Mouse (Mus musculus) bone marrow macrophage, adult 2 months (primary cell): Measurements from ENCODE around the gene Prdm12. TPM values are rescaled to one million over a fixed set of nuclear protein-coding genes. Genes with fewer than 3 reads are reported as not detected.

ENCODE experiments used
- H3K27ac ChIP-seq: 2 replicates; pipeline ENCODE4 v1.5.1; 2012; ENCODE audit warnings: low read depth, low read length; ENCODE audit not compliant: insufficient read depth
- H3K4me1 ChIP-seq: 2 replicates; pipeline ENCODE4 v1.6.1; 2012; ENCODE audit warnings: low read length; ENCODE audit not compliant: control insufficient read depth, insufficient read depth
- H3K4me3 ChIP-seq: 2 replicates; pipeline ENCODE4 v1.5.1; 2012; ENCODE audit warnings: mild to moderate bottlenecking, low read length, moderate library complexity; ENCODE audit not compliant: insufficient read depth
- CTCF ChIP-seq: IDR thresholded peaks from 2 replicates; pipeline ENCODE4 v1.5.1; 2012; ENCODE audit warnings: low read depth, mild to moderate bottlenecking, low read length, moderate library complexity
- POLR2A ChIP-seq: IDR thresholded peaks from 2 replicates; pipeline ENCODE4 v1.6.1; 2012; ENCODE audit warnings: mild to moderate bottlenecking, low read depth, low read length, borderline replicate concordance
- polyA plus RNA-seq: library from polyadenylated mRNA; stranded (reverse); fragments of >200 nt; gene quantifications from 2 replicates; pipeline ENCODE4 v1.2.4, GENCODE M21; 2012; ENCODE audit not compliant: missing spikeins, insufficient read depth, insufficient read length

Prdm12 gene
- polyA plus RNA-seq, 1 experiment: not detected

GRCm38 (mm10) chr2:31641508-31641830 is 1.6 kb downstream of the Prdm12 start:
- Histone ChIP-seq H3K4me1 (no peaks in the 10 kb centered on the region), H3K27ac (no peak overlapping the region), H3K4me3 (no peak overlapping the region)
- no peak for TF ChIP-seq POLR2A
- no peak for TF ChIP-seq CTCF

- no peak overlapping the region for H3K4me3 ChIP-seq
- no peak overlapping the region for H3K27ac ChIP-seq
- H3K4me1 ChIP-seq: no peaks in the 10 kb centered on the region
- TF ChIP-seq CTCF (no peak), POLR2A (no peak)
These were observed 2.1 kb downstream of the Prdm12 start for GRCm38 (mm10) chr2:31641929-31642328.

- H3K4me3 ChIP-seq: peak overlapping the region; percentile 56
- no peaks in the 10 kb centered on the region for H3K4me1 ChIP-seq
- no peak for TF ChIP-seq POLR2A
- no peak for TF ChIP-seq CTCF
- H3K27ac ChIP-seq: no peak overlapping the region
These were observed 14.4 kb downstream of the Prdm12 start for GRCm38 (mm10) chr2:31653971-31654853.

DNA sequence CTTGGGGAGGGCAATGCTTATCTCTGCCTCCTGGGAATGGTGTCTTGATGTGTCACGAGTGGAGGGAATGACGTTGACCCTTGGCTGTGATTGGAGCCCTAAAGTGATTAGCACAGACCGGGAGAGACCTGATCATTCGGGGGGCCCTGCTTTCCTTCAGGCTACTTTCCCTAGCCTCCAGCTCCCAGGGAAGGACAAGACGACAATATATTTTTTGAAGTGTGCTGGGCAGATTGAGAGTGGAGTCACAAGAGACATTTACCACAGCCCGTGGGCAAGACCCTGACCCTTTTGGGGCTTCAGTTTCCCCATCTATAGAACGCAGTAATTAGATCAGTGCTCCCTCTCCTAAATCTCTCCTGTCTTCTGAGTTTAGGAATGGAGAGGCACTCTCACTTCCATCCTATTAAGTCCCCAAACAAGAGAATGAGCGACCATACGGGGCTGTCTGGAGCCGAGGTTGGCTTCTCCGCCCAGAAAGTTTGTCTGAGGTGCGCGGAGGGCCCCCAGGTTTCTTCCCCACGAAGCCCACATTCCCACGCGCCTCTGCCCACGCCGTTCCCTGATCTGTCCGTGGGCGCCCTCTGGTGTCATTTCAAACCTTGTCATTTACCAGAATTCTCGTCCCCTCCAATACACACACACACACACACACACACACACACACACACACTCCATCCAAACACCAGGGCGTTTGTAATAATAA is 15.2 kb downstream of the Prdm12 start:
- TF ChIP-seq CTCF: peak; percentile 76
- no peak for TF ChIP-seq POLR2A
- H3K27ac ChIP-seq: no peak overlapping the region
- no peak overlapping the region for H3K4me3 ChIP-seq
- H3K4me1 ChIP-seq: no peaks in the 10 kb centered on the region

DNA sequence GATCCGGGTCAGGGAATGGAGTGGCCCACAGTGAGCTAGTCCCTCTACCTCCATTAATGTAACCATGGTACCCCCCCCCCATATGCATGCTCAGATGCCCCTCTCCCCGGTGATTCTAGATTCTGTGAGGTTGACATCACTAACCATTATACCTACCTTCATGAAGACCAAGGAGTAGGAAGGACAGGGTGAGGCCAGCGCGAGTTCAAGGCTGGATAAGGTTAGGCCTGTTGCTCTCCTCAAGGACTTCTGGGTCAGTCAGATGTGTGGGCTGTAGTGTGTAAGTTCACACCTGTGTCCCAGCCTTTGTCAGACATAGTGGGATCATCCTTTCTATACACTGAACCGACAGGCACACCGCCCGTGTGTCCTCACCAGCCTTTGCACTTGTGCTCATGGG is 16.5 kb downstream of the Prdm12 start:
- TF ChIP-seq POLR2A (no peak), CTCF (no peak)
- no peaks in the 10 kb centered on the region for H3K4me1 ChIP-seq

DNA sequence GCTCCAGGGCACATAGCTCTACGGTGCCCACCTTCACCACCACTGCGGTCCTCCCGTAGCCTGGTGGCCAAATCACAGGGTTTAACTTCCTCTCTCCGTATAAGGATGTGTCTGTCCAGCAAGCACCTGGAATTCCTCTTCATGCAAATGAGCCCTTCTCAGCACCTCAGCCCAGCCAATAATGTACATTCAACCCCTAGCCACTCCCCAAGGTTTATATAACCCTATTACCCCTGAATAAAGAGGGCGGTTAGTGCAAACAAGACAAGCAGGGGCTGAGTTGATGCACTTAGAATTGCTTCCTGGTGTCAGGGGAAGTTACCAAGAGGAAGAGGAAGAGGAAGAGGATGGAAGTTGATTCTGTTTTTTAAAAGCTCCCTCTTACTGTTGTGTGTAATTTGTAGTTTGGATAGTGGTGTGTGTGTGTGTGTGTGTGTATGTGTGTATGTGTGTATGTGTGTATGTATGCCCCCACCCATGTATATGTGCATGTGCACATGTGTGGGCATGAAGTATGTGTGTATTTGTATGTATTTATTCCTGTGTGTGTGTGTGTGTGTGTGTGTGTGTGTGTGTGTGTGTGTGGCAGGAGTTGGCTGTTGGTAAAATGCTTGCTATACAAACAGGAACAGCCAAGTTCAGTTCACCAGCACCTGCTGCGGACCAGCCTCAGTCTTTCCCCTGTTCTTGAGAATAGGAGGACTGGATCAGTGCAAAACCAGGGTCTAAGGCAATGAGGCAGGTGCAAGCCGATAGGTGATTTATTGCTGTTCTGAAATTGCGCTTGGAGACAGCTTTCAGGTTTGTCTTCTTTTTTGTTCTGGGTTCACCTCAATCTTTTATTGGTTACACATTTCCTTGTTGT is 23.3 kb downstream of the Prdm12 start:
- Histone ChIP-seq H3K27ac (no peak overlapping the region), H3K4me1 (peaks cover 7% of the 10 kb centered on the region; the same call in 1 of the 2 replicates), H3K4me3 (no peak overlapping the region)
- TF ChIP-seq POLR2A: no peak
- TF ChIP-seq CTCF: no peak

More for the DNA sequence above, 16.5 kb downstream of the Prdm12 start:
- H3K27ac ChIP-seq: no peak overlapping the region
- no peak overlapping the region for H3K4me3 ChIP-seq

DNA sequence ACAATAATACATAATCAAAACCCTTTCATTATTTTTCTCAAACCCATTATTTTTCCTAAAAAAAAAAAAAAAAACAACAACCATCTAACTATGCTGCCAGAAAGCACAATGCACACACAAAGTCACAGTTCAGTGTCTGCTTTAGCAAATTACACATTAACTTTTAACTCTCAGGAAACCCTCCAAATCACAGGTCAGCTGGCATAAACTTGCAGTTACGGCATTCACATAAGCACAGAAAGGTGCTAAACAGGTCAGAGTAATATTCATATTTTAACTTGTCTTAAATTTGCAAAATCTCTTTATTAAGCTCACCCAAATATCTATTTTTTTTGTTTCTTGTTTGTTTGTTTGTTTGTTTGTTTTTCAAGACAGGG is 24.0 kb downstream of the Prdm12 start:
- no peak for TF ChIP-seq CTCF
- TF ChIP-seq POLR2A: no peak
- no peak overlapping the region for H3K27ac ChIP-seq
- no peak overlapping the region for H3K4me3 ChIP-seq
- peaks cover 7% of the 10 kb centered on the region; the same call in 1 of the 2 replicates for H3K4me1 ChIP-seq

DNA sequence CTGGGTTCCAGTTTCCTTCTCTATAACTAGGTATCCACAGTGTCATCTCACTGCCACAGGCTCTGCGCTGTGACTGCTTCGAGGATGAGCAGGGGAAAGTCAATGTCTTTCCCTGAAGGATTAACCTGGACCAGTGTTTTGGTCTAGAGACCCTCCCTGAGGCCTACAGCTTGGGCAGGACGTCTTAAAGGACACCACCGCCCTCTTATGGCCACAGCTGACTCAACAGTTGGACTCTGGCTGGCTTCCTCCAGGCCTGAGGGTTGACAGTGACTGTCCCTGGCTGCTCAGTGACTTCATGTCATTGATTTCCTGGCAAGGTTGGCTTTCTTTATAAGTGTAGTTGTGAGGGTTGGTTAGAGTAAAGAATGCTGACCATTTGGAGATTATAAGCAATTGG is 27.5 kb downstream of the Prdm12 start:
- Histone ChIP-seq H3K27ac (no peak overlapping the region), H3K4me3 (no peak overlapping the region), H3K4me1 (peaks cover 11% of the 10 kb centered on the region)
- TF ChIP-seq CTCF (peak; percentile 26; the same call in 1 of the 2 replicates), POLR2A (no peak)

DNA sequence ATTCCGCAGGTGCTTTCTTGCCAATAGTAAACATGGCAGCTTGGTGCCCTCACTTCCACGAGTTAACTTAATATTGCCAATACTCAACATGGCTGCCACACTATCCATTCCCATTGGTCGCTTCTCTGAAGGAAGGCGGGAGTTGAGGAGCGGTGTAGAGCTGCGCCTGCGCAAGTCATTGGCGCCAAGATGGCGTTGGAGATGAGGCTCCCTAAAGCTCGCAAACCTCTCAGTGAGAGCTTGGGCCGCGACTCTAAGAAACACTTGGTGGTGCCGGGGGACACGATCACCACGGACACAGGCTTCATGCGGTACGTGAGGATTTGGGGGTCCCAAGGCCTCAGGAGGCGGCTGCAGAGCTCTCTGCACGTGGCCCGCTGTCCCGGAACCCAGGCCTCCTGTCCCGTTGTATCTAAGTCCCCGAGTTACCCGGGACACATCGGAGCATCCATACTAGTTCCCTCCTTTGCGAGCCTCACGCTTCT is 30.8 kb downstream of the Prdm12 start, which contains the start of gene Exosc2:
TSS of gene Exosc2 (plus strand) at position 165 of the 485 bp plus-strand sequence.
- no peak for TF ChIP-seq CTCF
- TF ChIP-seq POLR2A: no peak
- H3K4me1 ChIP-seq: peaks cover 9% of the 10 kb centered on the region
- H3K4me3 ChIP-seq: peak within 1 kb of the TSS; percentile 84
- peak within 1 kb of the TSS; percentile 21 for H3K27ac ChIP-seq
